Mouse (Mus musculus) naive thymus-derived CD4-positive, alpha-beta T cell, adult 2 months (primary cell): ENCODE data around the gene Tomm20l.
"Not testable (repeated sequence)": the region's sequence is repeated elsewhere in the genome, so short reads cannot be mapped to it uniquely, and the experiment has no call there.

Source experiments
- DNase-seq: peaks from one replicate; pipeline ENCODE4 v3.0.0-alpha.2; 2011; ENCODE audit warnings: low read depth

Gene Tomm20l

GRCm38 (mm10) chr12:71111331-71111730, at the start of gene Tomm20l:
TSS of gene Tomm20l (plus strand) at chr12:71111428.
- DNase-seq, result no peak

- no peak for DNase-seq
Measured at GRCm38 (mm10) chr12:71069846-71070245, 41.4 kb upstream of the Tomm20l start.

GRCm38 (mm10) chr12:71072048-71072447, 39.2 kb upstream of the Tomm20l start:
- DNase-seq, result no peak

GRCm38 (mm10) chr12:71073113-71073730, 38.0 kb upstream of the Tomm20l start:
- peak; percentile 48 for DNase-seq

GRCm38 (mm10) chr12:71086331-71086730, 24.9 kb upstream of the Tomm20l start:
- DNase-seq, result no peak

GRCm38 (mm10) chr12:71104275-71104674, 7.0 kb upstream of the Tomm20l start:
- not testable (repeated sequence) for DNase-seq

- no peak for DNase-seq
Measured at GRCm38 (mm10) chr12:71107216-71107771, 3.9 kb upstream of the Tomm20l start.

GRCm38 (mm10) chr12:71113074-71113473, 1.8 kb downstream of the Tomm20l start:
- DNase-seq, result no peak

GRCm38 (mm10) chr12:71113675-71114288, 2.6 kb downstream of the Tomm20l start:
- DNase-seq, result peak; percentile 74

GRCm38 (mm10) chr12:71116411-71116810, 5.2 kb downstream of the Tomm20l start:
- DNase-seq, result no peak

- DNase-seq, result no peak
Measured at GRCm38 (mm10) chr12:71122731-71123130, 11.5 kb downstream of the Tomm20l start.

GRCm38 (mm10) chr12:71123286-71123685, 12.1 kb downstream of the Tomm20l start:
- no peak for DNase-seq

- DNase-seq, result no peak
Measured at GRCm38 (mm10) chr12:71135581-71135980, 24.4 kb downstream of the Tomm20l start.

- DNase-seq, result no peak
Measured at GRCm38 (mm10) chr12:71136130-71136973, 25.1 kb downstream of the Tomm20l start, which contains the start of the genes Timm9 and 2700049A03Rik. TSS of gene Timm9 (minus strand) at chr12:71136684. TSS of gene 2700049A03Rik (plus strand) at chr12:71136848.

GRCm38 (mm10) chr12:71136974-71137491, 25.8 kb downstream of the Tomm20l start:
- DNase-seq, result peak; percentile 97

GRCm38 (mm10) chr12:71137686-71138085, 26.5 kb downstream of the Tomm20l start:
- DNase-seq, result peak; percentile 31

- peak; percentile 44 for DNase-seq
Measured at GRCm38 (mm10) chr12:71139258-71139828, 28.1 kb downstream of the Tomm20l start.

- DNase-seq, result no peak
Measured at GRCm38 (mm10) chr12:71141189-71141588, 30.0 kb downstream of the Tomm20l start.

GRCm38 (mm10) chr12:71147641-71148040, 36.4 kb downstream of the Tomm20l start:
- peak; percentile 75 for DNase-seq

- DNase-seq, result no peak
Measured at GRCm38 (mm10) chr12:71148801-71149200, 37.6 kb downstream of the Tomm20l start.

- DNase-seq, result no peak
Measured at GRCm38 (mm10) chr12:71149456-71149855, 38.2 kb downstream of the Tomm20l start.

GRCm38 (mm10) chr12:71150167-71150566, 38.9 kb downstream of the Tomm20l start:
- DNase-seq, result no peak
